Mouse (Mus musculus) thymus, adult 2 months (tissue): ENCODE data around the gene Arhgap42. TPM values are rescaled to one million over a fixed set of nuclear protein-coding genes. Genes with fewer than 3 reads are reported as not detected.

Experiments used
- DNase-seq: peaks from one replicate; pipeline ENCODE4 v3.0.0; 2021
- H3K27ac ChIP-seq: fragments of 200-500 bp; 2 replicates; pipeline ENCODE4 v1.5.1; 2012; ENCODE audit warnings: low read length, control low read depth; ENCODE audit not compliant: control insufficient read depth, insufficient read depth
- H3K27me3 ChIP-seq: fragments of 200-500 bp; 2 replicates; pipeline ENCODE4 v1.6.1; 2012; ENCODE audit warnings: mild to moderate bottlenecking, low read length, moderate library complexity, mixed read lengths; ENCODE audit not compliant: control insufficient read depth, insufficient read depth
- H3K36me3 ChIP-seq: fragments of 200-500 bp; 2 replicates; pipeline ENCODE4 v1.6.1; 2012; ENCODE audit warnings: mild to moderate bottlenecking, low read length, moderate library complexity; ENCODE audit not compliant: control insufficient read depth, insufficient read depth
- H3K4me1 ChIP-seq: fragments of 200-500 bp; replicated peaks from 2 replicates; pipeline ENCODE4 v1.6.1; 2012; ENCODE audit warnings: low read length; ENCODE audit not compliant: control insufficient read depth, insufficient read depth
- H3K4me3 ChIP-seq: fragments of 200-500 bp; 2 replicates; pipeline ENCODE4 v1.5.1; 2012; ENCODE audit warnings: mild to moderate bottlenecking, low read length, control low read depth, moderate library complexity; ENCODE audit not compliant: control insufficient read depth, insufficient read depth
- CTCF ChIP-seq: fragments of 200-500 bp; IDR thresholded peaks from 2 replicates; pipeline ENCODE4 v1.5.1; 2012; ENCODE audit warnings: mild to moderate bottlenecking, control low read depth, low read length, moderate library complexity, borderline replicate concordance; ENCODE audit not compliant: control insufficient read depth, poor library complexity, insufficient read depth; ENCODE audit errors: extremely low read depth
- POLR2A ChIP-seq: fragments of 200-500 bp; IDR thresholded peaks from 2 replicates; pipeline ENCODE4 v1.6.1; 2012; ENCODE audit warnings: mild to moderate bottlenecking, low read length, control low read depth, moderate library complexity; ENCODE audit not compliant: control insufficient read depth, poor library complexity, insufficient read depth; ENCODE audit errors: extremely low read depth
- WGBS: fragments of 180-500 bp; shearing (Covaris S2); methylation state at CpG from one replicate; pipeline ENCODE4 v1.1.7; 2018; 5-methylcytosine and 5-hydroxymethylcytosine counted together
- polyA plus RNA-seq: library from polyadenylated mRNA; depleted of rRNA; stranded (reverse); fragments of >200 nt; gene quantifications from 2 replicates; pipeline ENCODE4 v1.2.3, GENCODE M21; 2012

Gene Arhgap42
- polyA plus RNA-seq, 1 experiment: 2.3 TPM

- Histone ChIP-seq H3K4me1 (no peaks in the 10 kb centered on the region), H3K27ac (no peak overlapping the region), H3K27me3 (no peaks in the 10 kb centered on the region), H3K4me3 (no peak overlapping the region), H3K36me3 (no peaks in the 10 kb centered on the region)
- no peak for TF ChIP-seq POLR2A
- no peak for TF ChIP-seq CTCF
- WGBS: 82% methylated on average over 2 of the region's 2 CpGs
- no peak for DNase-seq
Observed at GRCm38 (mm10) chr9:9083441-9083840, 155.5 kb downstream of the Arhgap42 start.

DNA sequence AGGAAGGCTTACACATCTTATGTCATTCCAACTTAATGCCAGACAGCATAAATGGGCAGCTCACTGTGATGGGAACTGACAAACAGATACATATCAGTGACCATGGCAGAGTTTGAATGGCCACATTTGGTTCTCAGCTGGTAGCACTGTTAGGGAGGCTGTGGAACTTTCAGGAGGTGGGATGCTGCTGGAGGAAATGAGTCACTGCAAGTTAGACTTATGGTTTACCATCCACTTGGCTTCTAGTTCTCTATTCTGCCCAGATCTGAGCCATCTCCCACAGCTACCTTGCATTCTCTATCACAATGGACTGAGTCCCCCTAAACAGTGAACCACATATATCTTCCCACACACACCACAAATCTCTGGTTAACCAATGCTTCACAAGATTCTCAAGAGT, 186.0 kb downstream of the Arhgap42 start:
- no peaks in the 10 kb centered on the region for H3K27me3 ChIP-seq
- H3K4me1 ChIP-seq: no peaks in the 10 kb centered on the region
- TF ChIP-seq POLR2A (no peak), CTCF (no peak)
- no peaks in the 10 kb centered on the region for H3K36me3 ChIP-seq
- no peak for DNase-seq
- H3K4me3 ChIP-seq: no peak overlapping the region
- no peak overlapping the region for H3K27ac ChIP-seq

- Histone ChIP-seq H3K27me3 (no peaks in the 10 kb centered on the region), H3K4me1 (no peaks in the 10 kb centered on the region), H3K27ac (no peak overlapping the region), H3K4me3 (no peak overlapping the region), H3K36me3 (no peaks in the 10 kb centered on the region)
- 56% methylated on average over 5 of the region's 5 CpGs for WGBS
- TF ChIP-seq POLR2A (no peak), CTCF (no peak)
- no peak for DNase-seq
Observed at GRCm38 (mm10) chr9:9051184-9051583, 187.7 kb downstream of the Arhgap42 start.

GRCm38 (mm10) chr9:9049202-9049601, 189.7 kb downstream of the Arhgap42 start:
- Histone ChIP-seq H3K27me3 (no peaks in the 10 kb centered on the region), H3K27ac (no peak overlapping the region), H3K4me1 (no peaks in the 10 kb centered on the region), H3K36me3 (no peaks in the 10 kb centered on the region), H3K4me3 (no peak overlapping the region)
- TF ChIP-seq POLR2A: no peak
- no peak for TF ChIP-seq CTCF
- no peak for DNase-seq
- 74% methylated on average over 3 of the region's 3 CpGs for WGBS

- no peak overlapping the region for H3K4me3 ChIP-seq
- TF ChIP-seq POLR2A (no peak), CTCF (no peak)
- no peak for DNase-seq
- no peak overlapping the region for H3K27ac ChIP-seq
- WGBS: 96% methylated on average over 7 of the region's 7 CpGs
- no peaks in the 10 kb centered on the region for H3K27me3 ChIP-seq
- no peaks in the 10 kb centered on the region for H3K36me3 ChIP-seq
- no peaks in the 10 kb centered on the region for H3K4me1 ChIP-seq
Observed at GRCm38 (mm10) chr9:9041009-9041408, 197.9 kb downstream of the Arhgap42 start.

- Histone ChIP-seq H3K27me3 (no peaks in the 10 kb centered on the region), H3K36me3 (no peaks in the 10 kb centered on the region), H3K27ac (no peak overlapping the region), H3K4me1 (no peaks in the 10 kb centered on the region), H3K4me3 (no peak overlapping the region)
- TF ChIP-seq CTCF: no peak
- TF ChIP-seq POLR2A: no peak
- 87% methylated on average over 3 of the region's 3 CpGs for WGBS
- DNase-seq: no peak
Observed at GRCm38 (mm10) chr9:9037017-9037671, 201.8 kb downstream of the Arhgap42 start.

DNA sequence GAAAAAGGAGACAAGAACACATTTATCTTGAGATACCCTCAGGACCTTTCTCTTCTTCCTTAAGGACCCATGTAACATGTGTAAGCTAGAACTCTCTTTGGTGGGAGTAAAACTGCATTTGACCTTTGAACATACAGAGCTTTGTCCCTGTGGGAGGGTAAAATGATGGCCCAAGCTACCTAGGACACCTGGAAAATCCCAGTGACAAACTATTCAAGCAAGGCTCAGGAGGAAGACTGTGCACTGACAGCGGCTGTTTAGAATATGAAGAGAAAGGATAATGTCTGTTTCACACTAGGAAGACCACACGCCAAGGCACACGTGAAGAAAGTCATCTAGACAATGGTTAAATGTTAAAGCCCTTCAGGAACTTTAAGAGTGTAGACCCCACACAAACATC, 211.0 kb downstream of the Arhgap42 start:
- no peaks in the 10 kb centered on the region for H3K4me1 ChIP-seq
- no peak for TF ChIP-seq CTCF
- TF ChIP-seq POLR2A: no peak
- DNase-seq: no peak
- no peak overlapping the region for H3K27ac ChIP-seq
- H3K36me3 ChIP-seq: no peaks in the 10 kb centered on the region
- 85% methylated on average over 3 of the region's 3 CpGs for WGBS
- no peaks in the 10 kb centered on the region for H3K27me3 ChIP-seq
- H3K4me3 ChIP-seq: no peak overlapping the region
